Mouse (Mus musculus): ENCODE measurements at regions not wholly inside any gene's neighbourhood (a gene's known extent, or its start where the extent isn't known, plus 50 kb on each side); places are given as distances from the start of the nearest gene placed in this dataset.
"Not testable (repeated sequence)": the region's sequence is repeated elsewhere in the genome, so short reads cannot be mapped to it uniquely, and the experiment has no call there.

GRCm38 (mm10) chr10:117567379-117568137, 61.7 kb upstream of the Cpm start:
- no peak for ATAC-seq (ENCODE audit: low TSS enrichment)

GRCm38 (mm10) chr10:117566648-117567378, 62.5 kb upstream of the Cpm start:
- ATAC-seq (ENCODE audit: low TSS enrichment): no peak

GRCm38 (mm10) chr10:117566204-117566603, 63.1 kb upstream of the Cpm start:
- ATAC-seq (ENCODE audit: low TSS enrichment): no peak

- ATAC-seq (ENCODE audit: low TSS enrichment): no peak
These were observed 63.7 kb upstream of the Cpm start for GRCm38 (mm10) chr10:117565529-117566086.

- no peak for ATAC-seq (ENCODE audit: low TSS enrichment)
These were observed 64.2 kb upstream of the Cpm start for GRCm38 (mm10) chr10:117565110-117565509.

- ATAC-seq (ENCODE audit: low TSS enrichment): no peak
These were observed 64.9 kb upstream of the Cpm start for GRCm38 (mm10) chr10:117564118-117565040.

- ATAC-seq (ENCODE audit: low TSS enrichment): no peak
These were observed 65.7 kb upstream of the Cpm start for GRCm38 (mm10) chr10:117563429-117564117.

- ATAC-seq (ENCODE audit: low TSS enrichment): not testable (repeated sequence)
These were observed 66.5 kb upstream of the Cpm start for GRCm38 (mm10) chr10:117562850-117563248.

- no peak for ATAC-seq (ENCODE audit: low TSS enrichment)
These were observed 67.1 kb upstream of the Cpm start for GRCm38 (mm10) chr10:117561909-117562849.

GRCm38 (mm10) chr10:117561279-117561820, 68.0 kb upstream of the Cpm start:
- ATAC-seq (ENCODE audit: low TSS enrichment): no peak

- no peak for ATAC-seq (ENCODE audit: low TSS enrichment)
These were observed 68.7 kb upstream of the Cpm start for GRCm38 (mm10) chr10:117560396-117561278.

GRCm38 (mm10) chr10:117559615-117560395, 69.5 kb upstream of the Cpm start:
- ATAC-seq (ENCODE audit: low TSS enrichment): no peak

- no peak for ATAC-seq (ENCODE audit: low TSS enrichment)
These were observed 70.2 kb upstream of the Cpm start for GRCm38 (mm10) chr10:117558891-117559614.

GRCm38 (mm10) chr10:117558292-117558800, 71.0 kb upstream of the Cpm start:
- ATAC-seq (ENCODE audit: low TSS enrichment): no peak

- ATAC-seq (ENCODE audit: low TSS enrichment): no peak
These were observed 71.6 kb upstream of the Cpm start for GRCm38 (mm10) chr10:117557666-117558065.

- no peak for ATAC-seq (ENCODE audit: low TSS enrichment)
These were observed 72.3 kb upstream of the Cpm start for GRCm38 (mm10) chr10:117556851-117557542.
